Mouse (Mus musculus): Measurements from ENCODE around the gene Npy5r.

Gene Npy5r

GRCm38 (mm10) chr8:66687511-66688329 is at the start of gene Npy5r:
Npy5r (minus strand) TSS chr8:66688128.
- DNase-seq (ENCODE audit: low spot score in 2 of 2) = no peak

GRCm38 (mm10) chr8:66731957-66732356 is 44.0 kb upstream of the Npy5r start:
- no peak for DNase-seq (ENCODE audit: low spot score in 2 of 2)

GRCm38 (mm10) chr8:66729446-66729845 is 41.5 kb upstream of the Npy5r start:
- DNase-seq (ENCODE audit: low spot score in 2 of 2) = no peak

GRCm38 (mm10) chr8:66722835-66723234 is 34.9 kb upstream of the Npy5r start:
- no peak for DNase-seq (ENCODE audit: low spot score in 2 of 2)

GRCm38 (mm10) chr8:66714324-66714975 is 26.5 kb upstream of the Npy5r start:
- DNase-seq (ENCODE audit: low spot score in 2 of 2) = no peak

GRCm38 (mm10) chr8:66698782-66699181 is 10.9 kb upstream of the Npy5r start:
- DNase-seq (ENCODE audit: low spot score in 2 of 2) = no peak

- DNase-seq (ENCODE audit: low spot score in 2 of 2) = no peak
These were observed 10.1 kb upstream of the Npy5r start for GRCm38 (mm10) chr8:66698011-66698410.

- DNase-seq (ENCODE audit: low spot score in 2 of 2) = peak in 1 of 2 experiments; percentile 16
These were observed 9.3 kb upstream of the Npy5r start, which contains the start of gene Npy1r for GRCm38 (mm10) chr8:66696970-66697843. Npy1r (plus strand) TSS chr8:66697192.

GRCm38 (mm10) chr8:66690402-66690801 is 2.5 kb upstream of the Npy5r start:
- DNase-seq (ENCODE audit: low spot score in 2 of 2) = no peak

GRCm38 (mm10) chr8:66688799-66689198 is 871 bp upstream of the Npy5r start:
- DNase-seq (ENCODE audit: low spot score in 2 of 2) = no peak

GRCm38 (mm10) chr8:66688395-66688794 is 467 bp upstream of the Npy5r start:
- DNase-seq (ENCODE audit: low spot score in 2 of 2) = no peak

GRCm38 (mm10) chr8:66681261-66681660 is 6.7 kb downstream of the Npy5r start:
- no peak for DNase-seq (ENCODE audit: low spot score in 2 of 2)

- no peak for DNase-seq (ENCODE audit: low spot score in 2 of 2)
These were observed 57.2 kb downstream of the Npy5r start for GRCm38 (mm10) chr8:66630721-66631120.
